Mouse (Mus musculus) forebrain, postnatal 0 days (tissue): ENCODE measurements around the gene Pmm2. TPM values are rescaled to one million over a fixed set of nuclear protein-coding genes. Genes with fewer than 3 reads are reported as not detected.

ENCODE experiments used
- ATAC-seq: fragments of 200-750 bp; cut with Nextera tagmentation; 2 replicates; pipeline ENCODE4 v1.8.0; 2017; ENCODE audit warnings: mild to moderate bottlenecking, moderate library complexity
- DNase-seq: peaks from one replicate; pipeline ENCODE4 v3.0.0-alpha.2; 2015
- H3K27ac ChIP-seq: fragments of 300-500 bp; sonication (generic); 2 replicates; pipeline ENCODE4 v1.5.1; 2014; ENCODE audit warnings: low read depth, mild to moderate bottlenecking, antibody characterized with exemption, low read length, moderate library complexity, mixed read lengths
- H3K27me3 ChIP-seq: fragments of 300-500 bp; sonication (generic); 2 replicates; pipeline ENCODE4 v1.6.1; 2014; ENCODE audit warnings: mild to moderate bottlenecking, low read length, mixed read lengths; ENCODE audit not compliant: insufficient read depth
- H3K36me3 ChIP-seq: fragments of 300-500 bp; sonication (generic); 2 replicates; pipeline ENCODE4 v1.6.1; 2014; ENCODE audit warnings: mild to moderate bottlenecking, moderate library complexity; ENCODE audit not compliant: insufficient read depth
- H3K4me1 ChIP-seq: fragments of 300-500 bp; sonication (generic); 2 replicates; pipeline ENCODE4 v1.6.1; 2014; ENCODE audit warnings: antibody characterized with exemption; ENCODE audit not compliant: insufficient read depth
- H3K4me2 ChIP-seq: fragments of 300-500 bp; sonication (generic); 2 replicates; pipeline ENCODE4 v1.6.1; 2014; ENCODE audit warnings: low read depth, mild to moderate bottlenecking, moderate library complexity
- H3K4me3 ChIP-seq: fragments of 300-500 bp; sonication (generic); 2 replicates; pipeline ENCODE4 v1.5.1; 2014; ENCODE audit warnings: low read depth, low read length, mixed read lengths
- H3K9ac ChIP-seq: fragments of 300-500 bp; sonication (generic); 2 replicates; pipeline ENCODE4 v1.6.1; 2014; ENCODE audit warnings: mild to moderate bottlenecking
- H3K9me3 ChIP-seq: fragments of 300-500 bp; sonication (generic); 2 replicates; pipeline ENCODE4 v1.6.1; 2016; ENCODE audit warnings: low read length
- CTCF ChIP-seq: sonication (generic); IDR thresholded peaks from 2 replicates; pipeline ENCODE4 v1.5.1; 2016; ENCODE audit warnings: antibody characterized with exemption, control low read depth, low read depth
- WGBS: fragments of 180-500 bp; shearing (Covaris S2); extraction: QIAGEN DNeasy Blood & Tissue Kit; methylation state at CpG from one replicate; pipeline ENCODE4 v1.1.7; 2014; 5-methylcytosine and 5-hydroxymethylcytosine counted together
- polyA plus RNA-seq: library from polyadenylated mRNA; unstranded; fragments of >200 nt; fragmentation: Nextera tagmentation; extraction: Ambion mirVana; gene quantifications from 2 replicates; pipeline ENCODE4 v1.2.1, GENCODE M21; 2015
- total RNA-seq: library from RNA; depleted of rRNA; stranded (reverse); fragments of >200 nt; gene quantifications from 2 replicates; pipeline ENCODE4 v1.2.3, GENCODE M21; 2014; rRNA removed

Gene Pmm2
- total RNA-seq, result 32.0 and 36.5 TPM in 2 replicates
- polyA plus RNA-seq, result 24.6 and 27.3 TPM in 2 replicates

DNA sequence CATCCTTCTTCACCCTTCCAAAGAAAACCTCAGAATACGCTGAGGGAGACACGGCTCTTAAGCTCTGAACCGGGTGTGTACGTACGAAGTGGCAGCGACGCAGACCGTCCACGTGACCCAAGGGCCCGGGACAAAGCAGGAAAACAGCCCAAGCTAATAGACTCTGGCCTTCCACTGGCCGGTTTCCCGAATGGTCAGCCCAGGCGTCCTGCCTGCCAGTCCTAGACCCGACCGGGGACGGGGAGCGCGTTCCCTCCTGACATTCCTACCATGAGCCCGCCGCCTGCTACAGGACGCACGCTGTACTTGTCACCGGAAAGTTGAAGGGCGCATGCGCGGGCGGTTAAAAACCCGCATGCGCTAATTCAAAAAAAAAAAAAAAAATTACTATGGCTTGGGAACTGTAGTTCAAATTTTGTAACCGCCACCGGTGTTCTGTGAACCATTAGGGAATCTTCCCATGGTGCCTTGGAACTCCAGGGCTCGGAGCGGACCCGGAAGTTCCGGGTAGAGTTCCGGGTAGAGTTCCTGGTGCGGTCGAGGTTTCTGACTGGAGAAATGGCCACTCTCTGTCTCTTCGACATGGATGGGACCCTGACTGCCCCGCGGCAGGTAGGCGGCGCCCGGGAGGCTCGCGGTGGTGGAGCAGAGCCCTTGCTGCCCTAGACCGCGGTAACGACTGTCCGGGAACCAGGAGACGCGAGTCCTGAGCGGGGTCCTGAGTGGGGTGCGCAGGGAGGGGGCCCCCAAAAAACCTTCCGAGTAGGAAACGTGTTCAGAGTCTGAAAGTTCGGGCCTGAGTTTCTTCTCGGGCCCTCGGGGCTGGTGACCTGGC, at the start of gene Pmm2, which contains the start of gene Tmem186:
Gene Pmm2, plus strand, starts transcription at position 458 of the 835 bp plus-strand sequence.
Gene Tmem186, minus strand, starts transcription at position 496 of the 835 bp plus-strand sequence.
- peak; percentile 99 for ATAC-seq
- Histone ChIP-seq H3K9me3 (no peaks in the 10 kb centered on the region), H3K36me3 (peaks cover 14% of the 10 kb centered on the region; the same call in 1 of the 2 replicates), H3K27me3 (no peaks in the 10 kb centered on the region), H3K4me2 (peak within 1 kb of the TSS; percentile 85), H3K9ac (peak within 1 kb of the TSS; percentile 81), H3K4me1 (peaks cover 10% of the 10 kb centered on the region), H3K27ac (peak within 1 kb of the TSS; percentile 93), H3K4me3 (peak within 1 kb of the TSS; percentile 78)
- DNase-seq, result peak; percentile 96
- TF ChIP-seq CTCF, result peak; percentile 42
- WGBS, result under 1% methylated on average over 59 of the region's 59 CpGs

DNA sequence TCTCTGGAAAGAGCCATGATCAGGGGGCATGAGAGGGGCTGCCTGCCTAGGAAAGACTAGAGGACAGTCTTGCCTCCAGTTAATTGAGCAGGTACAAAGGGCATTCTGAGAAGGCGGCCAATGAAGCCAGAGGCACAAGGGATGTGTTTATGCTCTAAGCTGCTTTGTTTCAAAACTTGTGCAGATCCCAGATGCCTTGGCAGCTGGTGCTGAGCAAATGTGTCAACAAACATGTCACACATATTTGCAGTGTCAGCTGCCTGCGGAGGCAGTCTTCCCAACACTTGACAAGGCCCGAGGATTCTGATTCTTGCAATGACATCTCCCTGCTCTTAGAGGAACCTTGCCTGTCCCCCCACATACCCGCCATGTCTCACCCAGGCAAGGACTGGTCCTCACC, 42.1 kb upstream of the Pmm2 start:
- no peak overlapping the region for H3K27ac ChIP-seq
- H3K27me3 ChIP-seq, result peaks cover 3% of the 10 kb centered on the region; the same call in 1 of the 2 replicates
- no peak overlapping the region for H3K9ac ChIP-seq
- H3K4me1 ChIP-seq, result no peaks in the 10 kb centered on the region
- DNase-seq (peak; percentile 87), ATAC-seq (peak; percentile 79)
- WGBS, result 48% methylated on average over 4 of the region's 4 CpGs
- no peak overlapping the region for H3K4me3 ChIP-seq
- H3K9me3 ChIP-seq, result no peaks in the 10 kb centered on the region
- H3K36me3 ChIP-seq, result no peaks in the 10 kb centered on the region
- no peak overlapping the region for H3K4me2 ChIP-seq
- TF ChIP-seq CTCF, result no peak

DNA sequence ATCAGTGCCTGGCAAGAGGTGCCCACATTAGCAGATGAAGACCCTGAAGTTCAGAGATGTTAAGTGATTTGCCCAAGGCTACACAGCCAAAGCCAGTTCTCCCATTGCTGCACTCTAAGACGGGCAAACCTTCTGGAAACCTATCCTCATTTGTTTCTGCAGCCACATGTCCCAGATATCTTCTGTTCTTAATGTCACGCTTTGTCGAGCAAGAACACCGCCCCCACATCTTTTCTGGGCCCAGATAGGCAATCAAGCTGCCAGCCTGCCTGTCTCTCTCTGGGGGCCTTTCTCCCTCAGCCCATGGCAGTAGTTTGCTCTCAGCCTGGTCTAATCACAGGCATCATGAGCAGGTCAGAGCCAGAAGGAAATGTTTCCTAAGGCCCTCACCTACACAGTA, 41.1 kb upstream of the Pmm2 start:
- DNase-seq (no peak), ATAC-seq (no peak)
- WGBS, result 59% methylated on average over 4 of the region's 4 CpGs
- H3K27me3 ChIP-seq, result peaks cover 3% of the 10 kb centered on the region; the same call in 1 of the 2 replicates
- no peak overlapping the region for H3K4me3 ChIP-seq
- no peak overlapping the region for H3K9ac ChIP-seq
- no peaks in the 10 kb centered on the region for H3K9me3 ChIP-seq
- H3K4me1 ChIP-seq, result no peaks in the 10 kb centered on the region
- TF ChIP-seq CTCF, result no peak
- H3K36me3 ChIP-seq, result no peaks in the 10 kb centered on the region
- H3K4me2 ChIP-seq, result no peak overlapping the region
- H3K27ac ChIP-seq, result no peak overlapping the region

DNA sequence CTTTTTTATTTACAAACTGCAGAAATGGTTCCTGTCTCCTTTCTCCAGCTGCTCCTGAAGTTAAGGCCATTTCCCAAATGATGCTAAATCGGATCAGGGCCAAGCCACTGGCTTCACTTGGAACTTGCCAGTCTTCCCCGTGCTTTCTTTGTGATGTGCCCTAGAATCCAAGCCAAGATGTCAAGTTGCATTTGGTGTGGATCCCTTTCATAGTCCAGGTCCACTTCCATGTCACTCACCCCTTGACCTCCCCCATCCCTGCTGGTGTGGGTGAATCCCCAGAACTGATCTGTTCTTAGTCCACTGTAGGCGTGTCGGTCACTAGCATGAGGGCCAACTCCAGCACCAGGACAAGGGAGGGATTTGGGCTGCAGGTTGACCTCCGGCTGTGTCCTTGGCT, 40.0 kb upstream of the Pmm2 start:
- WGBS, result 88% methylated on average over 5 of the region's 5 CpGs
- no peaks in the 10 kb centered on the region for H3K4me1 ChIP-seq
- peaks cover 3% of the 10 kb centered on the region; the same call in 1 of the 2 replicates for H3K27me3 ChIP-seq
- DNase-seq (no peak), ATAC-seq (no peak)
- no peaks in the 10 kb centered on the region for H3K9me3 ChIP-seq
- H3K4me2 ChIP-seq, result no peak overlapping the region
- H3K27ac ChIP-seq, result no peak overlapping the region
- 0 out of 2 replicates have a peak, but pooled peaks cover 6% of the 10 kb centered on the region for H3K36me3 ChIP-seq
- no peak overlapping the region for H3K9ac ChIP-seq
- H3K4me3 ChIP-seq, result no peak overlapping the region
- TF ChIP-seq CTCF, result no peak

DNA sequence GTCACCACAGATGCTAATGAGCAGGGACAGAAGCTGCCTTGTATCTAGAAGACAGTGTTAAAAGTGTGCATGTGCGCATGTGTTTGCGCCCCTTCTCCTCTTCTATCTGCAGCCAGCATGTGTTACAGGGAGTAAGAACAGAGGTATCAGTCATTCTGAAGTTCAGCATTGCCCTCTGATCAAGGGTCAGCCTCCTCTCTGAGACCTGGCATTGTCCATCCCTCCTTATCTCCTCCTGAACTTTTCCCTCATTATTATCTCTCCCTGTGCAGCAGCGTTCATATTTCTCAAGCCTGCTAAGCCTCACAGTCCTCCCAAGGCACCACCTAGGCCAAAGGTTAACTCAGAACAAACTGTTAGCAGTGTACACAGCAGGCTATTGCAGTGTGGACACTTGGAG, 33.7 kb upstream of the Pmm2 start:
- H3K9me3 ChIP-seq, result no peaks in the 10 kb centered on the region
- ATAC-seq (no peak), DNase-seq (no peak)
- H3K27ac ChIP-seq, result no peak overlapping the region
- TF ChIP-seq CTCF, result no peak
- no peak overlapping the region for H3K4me2 ChIP-seq
- H3K27me3 ChIP-seq, result no peaks in the 10 kb centered on the region
- peaks cover 21% of the 10 kb centered on the region; the same call in 1 of the 2 replicates for H3K36me3 ChIP-seq
- WGBS, result 90% methylated on average over 3 of the region's 3 CpGs
- no peak overlapping the region for H3K4me3 ChIP-seq
- no peak overlapping the region for H3K9ac ChIP-seq
- H3K4me1 ChIP-seq, result no peaks in the 10 kb centered on the region

DNA sequence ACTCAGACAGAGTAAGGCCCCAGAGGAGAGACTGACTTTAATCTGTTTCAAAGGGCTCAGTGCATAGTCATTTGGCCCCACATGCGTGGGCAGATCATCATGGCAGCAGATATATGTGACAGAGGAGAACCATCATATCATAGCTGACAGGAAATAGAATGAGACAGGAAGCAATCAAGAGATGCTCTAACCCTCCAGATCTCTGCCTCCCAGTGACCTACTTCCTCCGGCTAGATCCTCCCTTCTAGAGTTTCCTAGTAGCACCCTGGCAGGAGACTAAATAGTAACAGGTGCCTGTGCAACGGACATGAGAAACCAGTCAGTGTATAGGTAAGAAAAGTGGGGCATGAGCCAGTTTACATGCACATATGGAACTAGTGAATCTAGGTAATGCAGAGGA, 27.1 kb upstream of the Pmm2 start:
- WGBS, result 91% methylated on average over 3 of the region's 3 CpGs
- Histone ChIP-seq H3K36me3 (peaks cover 17% of the 10 kb centered on the region), H3K27me3 (no peaks in the 10 kb centered on the region; the same call in 1 of the 2 replicates), H3K4me2 (no peak overlapping the region), H3K9ac (no peak overlapping the region), H3K27ac (no peak overlapping the region), H3K4me1 (no peaks in the 10 kb centered on the region), H3K9me3 (no peaks in the 10 kb centered on the region), H3K4me3 (no peak overlapping the region)
- DNase-seq (no peak), ATAC-seq (no peak)
- TF ChIP-seq CTCF, result no peak

DNA sequence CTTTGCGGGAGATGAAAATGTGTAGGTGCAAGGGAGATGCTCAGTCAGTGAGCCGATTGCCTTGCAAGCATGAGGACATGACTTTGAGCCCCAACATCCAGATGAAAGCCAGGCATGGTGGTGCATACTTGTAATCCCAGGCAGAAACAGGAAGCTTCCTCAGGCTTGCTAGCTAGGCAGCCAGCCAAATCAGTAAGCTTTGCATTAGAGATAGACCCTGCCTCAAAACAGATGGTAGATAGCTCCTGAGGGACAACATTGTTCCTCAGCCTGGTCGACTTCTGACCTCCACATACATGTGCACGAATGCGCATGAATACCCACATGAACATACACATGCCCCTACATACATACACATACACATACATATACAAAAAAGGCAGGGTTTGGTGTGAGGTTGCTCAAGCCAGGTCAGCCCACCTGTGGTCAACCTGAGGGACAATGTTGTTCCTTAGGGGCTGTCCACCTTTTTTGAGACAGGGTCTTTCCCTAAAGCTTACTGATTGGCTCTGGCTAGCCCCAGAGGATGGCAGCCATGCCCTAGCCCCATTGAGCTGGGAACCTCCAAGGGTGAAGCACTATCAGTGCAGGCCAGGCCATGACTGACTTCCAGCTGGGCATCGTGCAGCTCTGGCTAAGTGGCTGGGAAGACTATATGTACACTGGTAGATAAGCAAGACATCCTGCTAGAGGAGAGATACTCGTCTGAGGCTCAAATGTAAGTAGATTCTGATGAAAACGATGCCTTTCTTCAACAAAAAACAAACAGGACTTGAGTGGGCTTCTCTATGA, 25.1 kb upstream of the Pmm2 start:
- DNase-seq (no peak), ATAC-seq (no peak)
- H3K27me3 ChIP-seq, result no peaks in the 10 kb centered on the region; the same call in 1 of the 2 replicates
- H3K9me3 ChIP-seq, result no peaks in the 10 kb centered on the region
- no peak overlapping the region for H3K4me3 ChIP-seq
- TF ChIP-seq CTCF, result no peak
- no peak overlapping the region for H3K4me2 ChIP-seq
- no peaks in the 10 kb centered on the region for H3K4me1 ChIP-seq
- H3K36me3 ChIP-seq, result peaks cover 18% of the 10 kb centered on the region
- H3K27ac ChIP-seq, result no peak overlapping the region
- WGBS, result 89% methylated on average over 8 of the region's 8 CpGs
- H3K9ac ChIP-seq, result no peak overlapping the region
